Mouse (Mus musculus) retina, postnatal 1 day (tissue): ENCODE results near the gene Fli1.

ENCODE experiments used
- DNase-seq: peaks from one replicate; pipeline ENCODE4 v3.0.0-alpha.2; 2012

Fli1 gene

GRCm38 (mm10) chr9:32542212-32543039, at the start of gene Fli1:
Gene Fli1 (minus strand): TSS chr9:32542861.
- peak; percentile 36 for DNase-seq

GRCm38 (mm10) chr9:32591732-32592582, 49.3 kb upstream of the Fli1 start:
- peak; percentile 92 for DNase-seq

GRCm38 (mm10) chr9:32590571-32590970, 47.9 kb upstream of the Fli1 start:
- peak; percentile 69 for DNase-seq

- peak; percentile 86 for DNase-seq
Measured at GRCm38 (mm10) chr9:32589900-32590299, 47.2 kb upstream of the Fli1 start.

- DNase-seq: peak; percentile 50
Measured at GRCm38 (mm10) chr9:32585357-32585756, 42.7 kb upstream of the Fli1 start.

- no peak for DNase-seq
Measured at GRCm38 (mm10) chr9:32583905-32584304, 41.2 kb upstream of the Fli1 start.

GRCm38 (mm10) chr9:32581851-32582573, 39.4 kb upstream of the Fli1 start:
- no peak for DNase-seq

- no peak for DNase-seq
Measured at GRCm38 (mm10) chr9:32578411-32578810, 35.8 kb upstream of the Fli1 start.

GRCm38 (mm10) chr9:32573638-32574037, 31.0 kb upstream of the Fli1 start:
- no peak for DNase-seq

GRCm38 (mm10) chr9:32571676-32572075, 29.0 kb upstream of the Fli1 start:
- DNase-seq: no peak

- no peak for DNase-seq
Measured at GRCm38 (mm10) chr9:32570547-32570946, 27.9 kb upstream of the Fli1 start.

- no peak for DNase-seq
Measured at GRCm38 (mm10) chr9:32569261-32569660, 26.6 kb upstream of the Fli1 start.

- DNase-seq: no peak
Measured at GRCm38 (mm10) chr9:32567603-32568002, 24.9 kb upstream of the Fli1 start.

- DNase-seq: no peak
Measured at GRCm38 (mm10) chr9:32565309-32565708, 22.6 kb upstream of the Fli1 start.

- no peak for DNase-seq
Measured at GRCm38 (mm10) chr9:32562837-32563236, 20.2 kb upstream of the Fli1 start.

GRCm38 (mm10) chr9:32562409-32562808, 19.7 kb upstream of the Fli1 start:
- no peak for DNase-seq

- DNase-seq: no peak
Measured at GRCm38 (mm10) chr9:32561190-32561890, 18.7 kb upstream of the Fli1 start.

GRCm38 (mm10) chr9:32559859-32560258, 17.2 kb upstream of the Fli1 start:
- DNase-seq: no peak

- DNase-seq: no peak
Measured at GRCm38 (mm10) chr9:32559454-32559853, 16.8 kb upstream of the Fli1 start.

- no peak for DNase-seq
Measured at GRCm38 (mm10) chr9:32556313-32556712, 13.7 kb upstream of the Fli1 start.

GRCm38 (mm10) chr9:32555279-32555678, 12.6 kb upstream of the Fli1 start:
- DNase-seq: no peak

- DNase-seq: no peak
Measured at GRCm38 (mm10) chr9:32550541-32550940, 7.9 kb upstream of the Fli1 start.
